Mouse (Mus musculus) midbrain, embryonic 15.5 days (tissue): ENCODE measurements around the gene 2610528J11Rik. TPM values are rescaled to one million over a fixed set of nuclear protein-coding genes. Genes with fewer than 3 reads are reported as not detected.

Source experiments
- ATAC-seq: fragments of 200-750 bp; cut with Nextera tagmentation; replicated peaks from 2 replicates; pipeline ENCODE4 v1.8.0; 2017; ENCODE audit warnings: moderate TSS enrichment
- H3K27ac ChIP-seq: fragments of 300-500 bp; sonication (generic); 2 replicates; pipeline ENCODE4 v1.5.1; 2015; ENCODE audit warnings: mild to moderate bottlenecking, inconsistent platforms
- H3K27me3 ChIP-seq: fragments of 300-500 bp; sonication (generic); replicated peaks from 2 replicates; pipeline ENCODE4 v1.6.1; 2015; ENCODE audit warnings: inconsistent platforms
- H3K36me3 ChIP-seq: fragments of 300-500 bp; sonication (generic); replicated peaks from 2 replicates; pipeline ENCODE4 v1.6.1; 2015; ENCODE audit warnings: inconsistent platforms
- H3K4me1 ChIP-seq: fragments of 300-500 bp; sonication (generic); 2 replicates; pipeline ENCODE4 v1.6.1; 2015; ENCODE audit warnings: inconsistent platforms
- H3K4me2 ChIP-seq: fragments of 300-500 bp; sonication (generic); 2 replicates; pipeline ENCODE4 v1.6.1; 2015; ENCODE audit warnings: inconsistent platforms, mild to moderate bottlenecking, moderate library complexity
- H3K4me3 ChIP-seq: fragments of 300-500 bp; sonication (generic); 2 replicates; pipeline ENCODE4 v1.5.1; 2015; ENCODE audit warnings: mild to moderate bottlenecking, inconsistent platforms
- H3K9ac ChIP-seq: fragments of 300-500 bp; sonication (generic); 2 replicates; pipeline ENCODE4 v1.6.1; 2015; ENCODE audit warnings: mild to moderate bottlenecking, inconsistent platforms
- H3K9me3 ChIP-seq: fragments of 300-500 bp; sonication (generic); 2 replicates; pipeline ENCODE4 v1.6.1; 2016; ENCODE audit warnings: inconsistent platforms
- WGBS: fragments of 180-500 bp; shearing (Covaris S2); methylation state at CpG from one replicate; pipeline ENCODE4 v1.1.7; 2015; ENCODE audit warnings: mixed read lengths; 5-methylcytosine and 5-hydroxymethylcytosine counted together
- polyA plus RNA-seq: library from polyadenylated mRNA; unstranded; fragments of >200 nt; fragmentation: Nextera tagmentation; extraction: Ambion mirVana; gene quantifications from 2 replicates; pipeline ENCODE4 v1.2.1, GENCODE M21; 2015

The 2610528J11Rik gene
- polyA plus RNA-seq, 1 experiment from 2014 or later = not detected

DNA sequence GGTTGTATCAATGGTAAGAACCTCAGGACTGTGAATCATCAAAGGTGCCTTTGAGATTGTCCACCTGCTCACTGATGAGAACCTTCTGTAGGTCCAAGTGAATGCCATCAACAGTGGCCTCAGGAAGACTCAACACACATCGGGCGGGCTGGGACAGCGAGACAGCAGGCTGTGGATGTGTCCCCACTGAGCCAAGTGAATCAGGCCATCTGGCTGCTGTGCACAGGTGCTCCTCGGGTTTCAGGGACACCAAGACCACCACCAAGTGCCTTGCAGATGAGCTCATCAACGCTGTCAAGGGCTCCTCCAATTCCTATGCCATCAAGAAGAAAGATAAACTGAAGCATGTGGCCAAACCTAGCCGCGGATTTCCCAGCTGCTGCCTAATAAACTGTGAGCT is 4.6 kb upstream of the 2610528J11Rik start:
- Histone ChIP-seq H3K9me3 (no peaks in the 10 kb centered on the region), H3K4me1 (peaks cover 1% of the 10 kb centered on the region), H3K36me3 (no peaks in the 10 kb centered on the region), H3K9ac (no peak overlapping the region), H3K4me2 (no peak overlapping the region), H3K27ac (no peak overlapping the region), H3K4me3 (no peak overlapping the region), H3K27me3 (no peaks in the 10 kb centered on the region)
- no peak for ATAC-seq
- 85% methylated on average over 7 of the region's 7 CpGs for WGBS

DNA sequence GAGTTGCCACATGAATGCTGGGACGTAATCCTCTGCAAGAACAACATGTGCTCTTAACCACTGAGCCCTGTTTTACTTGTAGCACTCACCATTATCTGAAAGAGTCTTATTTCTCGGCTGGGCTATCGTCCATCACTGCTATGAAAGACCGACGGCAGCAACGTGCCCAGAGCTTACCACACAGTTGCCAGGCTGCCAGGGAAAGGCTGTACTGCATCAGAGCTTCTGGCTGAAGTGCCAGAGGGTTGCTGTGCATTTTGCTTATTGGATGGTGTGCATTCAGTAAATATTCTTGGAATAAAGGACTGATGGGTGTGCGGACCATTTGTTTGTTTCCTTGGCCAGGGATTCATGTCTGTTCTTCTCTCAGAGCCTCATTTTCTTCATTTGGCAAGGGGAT is 2.8 kb upstream of the 2610528J11Rik start:
- Histone ChIP-seq H3K27ac (no peak overlapping the region), H3K4me2 (no peak overlapping the region), H3K9ac (no peak overlapping the region), H3K4me3 (no peak overlapping the region), H3K4me1 (no peaks in the 10 kb centered on the region), H3K36me3 (no peaks in the 10 kb centered on the region), H3K27me3 (no peaks in the 10 kb centered on the region), H3K9me3 (no peaks in the 10 kb centered on the region)
- no peak for ATAC-seq
- WGBS = 78% methylated on average over 7 of the region's 7 CpGs

DNA sequence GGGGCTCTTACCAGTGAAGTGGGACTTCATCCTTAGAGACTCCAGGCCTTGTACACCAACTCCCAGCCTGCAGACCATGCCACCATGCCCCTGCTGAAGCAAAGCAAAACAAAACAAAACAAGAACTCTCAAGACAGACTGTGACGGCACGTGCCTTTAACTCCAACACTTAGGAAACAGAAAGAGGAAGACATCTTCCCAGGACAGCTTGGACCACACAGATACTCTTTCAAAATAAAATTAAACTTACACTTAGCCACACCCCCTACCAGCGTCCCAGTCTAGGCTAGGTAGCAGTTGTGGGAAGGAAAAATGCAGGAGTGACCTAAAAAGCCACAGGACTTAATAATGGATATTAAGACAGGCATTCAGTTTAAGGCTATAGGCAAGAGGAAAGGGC is 1.0 kb upstream of the 2610528J11Rik start:
- no peaks in the 10 kb centered on the region for H3K4me1 ChIP-seq
- no peak overlapping the region for H3K9ac ChIP-seq
- no peaks in the 10 kb centered on the region for H3K9me3 ChIP-seq
- WGBS = 73% methylated on average over 3 of the region's 3 CpGs
- no peak overlapping the region for H3K4me3 ChIP-seq
- no peaks in the 10 kb centered on the region for H3K36me3 ChIP-seq
- ATAC-seq = no peak
- no peaks in the 10 kb centered on the region for H3K27me3 ChIP-seq
- H3K4me2 ChIP-seq = no peak overlapping the region
- no peak overlapping the region for H3K27ac ChIP-seq

DNA sequence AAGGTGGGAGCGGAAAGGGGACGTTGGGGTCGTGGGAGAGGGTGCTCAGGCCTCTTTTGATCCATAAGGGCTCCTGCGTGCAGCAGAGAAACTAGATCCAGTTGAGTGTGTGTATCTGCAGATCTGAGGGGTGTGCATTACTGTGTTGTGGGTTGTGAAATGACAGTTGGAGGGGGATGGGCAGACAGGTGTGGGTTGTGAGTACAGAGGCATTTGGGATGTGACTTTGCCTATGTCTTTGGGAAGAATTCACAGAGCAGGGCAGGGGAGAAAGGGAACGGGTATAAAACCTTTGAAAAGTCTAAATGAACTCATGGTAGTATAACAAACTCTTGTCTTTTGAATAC is 509 bp downstream of the 2610528J11Rik start:
- 36% methylated on average over 5 of the region's 5 CpGs for WGBS
- Histone ChIP-seq H3K4me2 (no peak overlapping the region), H3K9ac (no peak overlapping the region), H3K27ac (no peak overlapping the region), H3K4me3 (no peak overlapping the region), H3K4me1 (no peaks in the 10 kb centered on the region), H3K9me3 (no peaks in the 10 kb centered on the region), H3K27me3 (no peaks in the 10 kb centered on the region), H3K36me3 (no peaks in the 10 kb centered on the region)
- no peak for ATAC-seq

DNA sequence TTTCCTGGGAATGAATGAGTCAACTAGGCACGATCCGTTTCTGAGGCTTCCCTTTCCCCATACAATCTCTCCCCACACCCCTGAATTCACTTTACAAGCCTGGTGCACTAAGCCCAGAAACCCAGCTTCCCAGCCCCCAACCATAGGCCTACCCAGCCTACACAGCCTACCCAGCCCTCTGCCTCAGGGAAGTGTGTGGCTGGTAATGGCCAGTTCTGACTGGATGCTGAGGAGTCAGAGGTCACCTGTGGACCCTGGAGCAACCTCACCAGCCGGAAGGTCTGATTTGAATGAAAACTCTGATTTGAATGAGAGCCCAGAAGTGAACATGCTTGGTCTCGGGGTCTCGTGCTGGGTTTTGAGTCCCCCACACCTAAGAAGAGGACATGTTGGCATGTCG is 921 bp downstream of the 2610528J11Rik start:
- no peaks in the 10 kb centered on the region for H3K27me3 ChIP-seq
- ATAC-seq = no peak
- H3K9me3 ChIP-seq = no peaks in the 10 kb centered on the region
- H3K4me3 ChIP-seq = no peak overlapping the region
- H3K27ac ChIP-seq = no peak overlapping the region
- no peak overlapping the region for H3K9ac ChIP-seq
- H3K4me2 ChIP-seq = no peak overlapping the region
- H3K36me3 ChIP-seq = no peaks in the 10 kb centered on the region
- WGBS = 81% methylated on average over 6 of the region's 6 CpGs
- no peaks in the 10 kb centered on the region for H3K4me1 ChIP-seq

DNA sequence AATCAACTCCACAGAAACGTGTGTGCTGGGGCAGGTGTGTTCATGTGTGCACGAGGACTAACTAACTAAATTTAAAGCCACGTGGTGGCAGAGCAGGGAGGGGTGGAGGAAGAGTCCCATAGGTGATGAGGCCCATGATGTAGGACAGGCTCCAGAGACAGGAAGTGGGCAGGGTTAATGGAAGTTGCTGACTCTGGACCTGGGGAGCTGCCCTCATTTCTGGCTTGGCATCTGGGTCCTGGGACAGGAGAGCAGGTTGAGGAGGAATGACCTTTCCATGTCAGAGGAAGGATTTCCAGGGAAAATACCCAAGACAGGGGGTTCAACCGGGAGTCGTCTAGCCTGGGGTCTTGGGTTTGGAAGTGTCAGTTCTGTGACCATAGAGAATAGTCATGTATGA is 5.9 kb downstream of the 2610528J11Rik start:
- no peak overlapping the region for H3K4me3 ChIP-seq
- ATAC-seq = no peak
- no peaks in the 10 kb centered on the region for H3K27me3 ChIP-seq
- H3K4me2 ChIP-seq = no peak overlapping the region
- H3K9ac ChIP-seq = no peak overlapping the region
- H3K36me3 ChIP-seq = no peaks in the 10 kb centered on the region
- H3K4me1 ChIP-seq = no peaks in the 10 kb centered on the region
- H3K27ac ChIP-seq = no peak overlapping the region
- WGBS = 86% methylated on average over 5 of the region's 5 CpGs
- no peaks in the 10 kb centered on the region for H3K9me3 ChIP-seq

DNA sequence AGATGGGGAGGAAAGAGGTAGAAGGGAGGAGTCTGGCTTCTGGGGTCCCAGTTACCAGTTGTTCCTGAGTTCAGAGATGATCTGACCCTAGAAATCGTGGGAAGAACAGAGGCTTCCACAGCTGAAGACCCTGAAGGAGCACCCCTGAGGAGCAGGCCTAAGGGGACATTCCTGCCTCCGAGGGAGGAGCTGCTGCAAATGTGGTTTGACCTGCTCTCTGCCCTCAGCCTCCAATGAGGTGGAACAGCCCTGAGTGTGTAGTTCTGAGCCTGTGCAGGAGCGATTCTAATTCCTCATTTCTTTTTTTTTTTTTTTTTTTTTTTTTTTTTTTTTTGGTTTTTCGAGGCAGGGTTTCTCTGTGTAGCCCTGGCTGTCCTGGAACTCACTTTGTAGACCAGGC is 6.4 kb downstream of the 2610528J11Rik start:
- 72% methylated on average over 3 of the region's 4 CpGs for WGBS
- no peak for ATAC-seq
- Histone ChIP-seq H3K4me2 (no peak overlapping the region), H3K4me1 (no peaks in the 10 kb centered on the region), H3K9ac (no peak overlapping the region), H3K4me3 (no peak overlapping the region), H3K9me3 (no peaks in the 10 kb centered on the region), H3K27me3 (no peaks in the 10 kb centered on the region), H3K27ac (no peak overlapping the region), H3K36me3 (no peaks in the 10 kb centered on the region)

DNA sequence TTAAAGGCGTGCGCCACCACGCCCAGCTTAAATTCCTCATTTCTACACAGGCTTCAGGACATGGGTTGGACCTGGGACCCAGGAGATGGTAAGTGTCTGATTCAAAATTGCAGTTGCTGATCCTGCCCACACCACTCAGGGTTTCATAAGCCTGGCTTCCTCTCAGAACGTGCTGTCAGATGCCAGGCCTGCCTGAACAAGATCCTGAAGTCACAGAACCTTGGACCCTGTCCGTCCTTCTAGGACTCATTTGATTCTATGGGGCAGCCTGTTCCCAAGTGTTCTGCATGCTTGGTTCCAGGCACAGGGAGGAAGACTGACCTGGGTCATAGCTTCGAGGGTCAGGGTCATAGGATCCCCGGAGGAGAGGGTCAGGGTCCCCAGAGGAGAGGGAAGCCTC is 6.8 kb downstream of the 2610528J11Rik start:
- no peaks in the 10 kb centered on the region for H3K9me3 ChIP-seq

DNA sequence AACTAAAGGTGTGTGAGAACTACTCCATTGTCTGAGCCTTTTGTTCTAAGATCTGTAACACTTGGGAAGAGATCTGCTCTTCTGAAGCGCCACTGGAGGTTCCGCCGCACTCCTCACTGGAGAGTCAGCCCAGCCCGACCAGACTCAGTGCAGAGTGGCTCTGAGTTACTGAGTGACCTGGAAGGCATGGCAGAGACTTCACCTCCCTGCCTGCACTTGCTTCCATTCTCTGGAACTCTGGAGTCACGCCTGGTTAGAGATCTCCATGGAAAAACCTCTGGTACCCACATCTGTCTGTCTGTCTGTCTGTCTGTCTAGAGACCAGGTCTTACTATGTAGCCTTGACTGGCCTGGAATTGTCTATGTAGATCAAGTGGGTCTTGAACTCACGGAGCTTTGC is 8.8 kb downstream of the 2610528J11Rik start:
- no peaks in the 10 kb centered on the region for H3K4me1 ChIP-seq
- no peak for ATAC-seq
- H3K27me3 ChIP-seq = no peaks in the 10 kb centered on the region
- H3K36me3 ChIP-seq = no peaks in the 10 kb centered on the region
- WGBS = 80% methylated on average over 6 of the region's 6 CpGs
- H3K9ac ChIP-seq = no peak overlapping the region
- H3K27ac ChIP-seq = no peak overlapping the region
- no peak overlapping the region for H3K4me2 ChIP-seq
- no peaks in the 10 kb centered on the region for H3K9me3 ChIP-seq
- H3K4me3 ChIP-seq = no peak overlapping the region

More for the DNA sequence above, 6.8 kb downstream of the 2610528J11Rik start:
- WGBS = 87% methylated on average over 7 of the region's 7 CpGs
- Histone ChIP-seq H3K4me3 (no peak overlapping the region), H3K4me2 (no peak overlapping the region), H3K36me3 (no peaks in the 10 kb centered on the region), H3K4me1 (no peaks in the 10 kb centered on the region), H3K27me3 (no peaks in the 10 kb centered on the region), H3K9ac (no peak overlapping the region), H3K27ac (no peak overlapping the region)
- no peak for ATAC-seq

DNA sequence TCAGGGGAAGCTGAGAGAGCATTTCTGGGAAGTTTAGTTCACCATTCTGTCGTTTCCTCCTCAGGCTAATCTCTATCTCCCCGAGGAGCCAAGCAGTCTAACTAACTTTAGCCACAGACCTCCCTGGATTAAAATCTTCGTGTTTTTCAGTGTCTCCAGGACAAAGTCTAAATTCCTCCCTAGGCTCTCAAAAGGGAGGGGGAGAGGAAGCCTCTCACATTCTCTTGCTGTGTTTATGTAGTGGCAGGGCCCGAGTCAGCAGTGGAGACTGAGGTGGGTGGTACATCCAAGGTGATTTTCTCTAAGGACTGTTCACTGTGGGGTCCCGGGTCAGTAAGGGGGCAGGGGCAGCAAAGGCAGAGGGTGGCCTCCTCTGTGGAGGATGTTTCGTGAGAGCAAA is 11.0 kb downstream of the 2610528J11Rik start:
- 37% methylated on average over 6 of the region's 6 CpGs for WGBS
- no peak overlapping the region for H3K9ac ChIP-seq
- H3K36me3 ChIP-seq = no peaks in the 10 kb centered on the region
- no peak overlapping the region for H3K4me2 ChIP-seq
- ATAC-seq = no peak
- H3K9me3 ChIP-seq = no peaks in the 10 kb centered on the region
- H3K27ac ChIP-seq = no peak overlapping the region
- no peak overlapping the region for H3K4me3 ChIP-seq
- H3K4me1 ChIP-seq = no peaks in the 10 kb centered on the region
- no peaks in the 10 kb centered on the region for H3K27me3 ChIP-seq

DNA sequence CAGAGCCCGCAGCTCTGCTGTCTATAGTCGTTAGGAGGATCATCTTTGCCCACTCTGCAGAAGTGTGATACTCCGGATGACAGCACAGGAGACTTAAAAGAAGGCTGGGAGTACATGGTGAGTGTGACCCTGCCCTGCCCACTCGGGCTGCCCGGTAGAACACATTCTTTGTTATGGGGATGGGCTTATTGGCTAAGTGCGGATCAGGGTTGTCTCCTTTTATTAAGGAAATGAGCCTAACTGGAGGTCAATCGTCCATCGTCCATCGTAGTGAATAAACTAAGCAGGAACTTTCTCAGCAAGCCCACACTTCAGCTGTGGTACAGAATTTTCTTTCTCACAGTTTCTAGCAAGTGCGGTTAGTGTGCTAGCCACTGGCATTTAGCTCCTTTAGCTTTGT is 13.1 kb downstream of the 2610528J11Rik start:
- Histone ChIP-seq H3K27me3 (no peaks in the 10 kb centered on the region), H3K9me3 (no peaks in the 10 kb centered on the region), H3K4me3 (no peak overlapping the region), H3K9ac (no peak overlapping the region), H3K4me2 (no peak overlapping the region), H3K36me3 (no peaks in the 10 kb centered on the region), H3K4me1 (0 out of 2 replicates have a peak, but pooled peaks cover 6% of the 10 kb centered on the region), H3K27ac (no peak overlapping the region)
- 13% methylated on average over 10 of the region's 10 CpGs for WGBS
- ATAC-seq = no peak

DNA sequence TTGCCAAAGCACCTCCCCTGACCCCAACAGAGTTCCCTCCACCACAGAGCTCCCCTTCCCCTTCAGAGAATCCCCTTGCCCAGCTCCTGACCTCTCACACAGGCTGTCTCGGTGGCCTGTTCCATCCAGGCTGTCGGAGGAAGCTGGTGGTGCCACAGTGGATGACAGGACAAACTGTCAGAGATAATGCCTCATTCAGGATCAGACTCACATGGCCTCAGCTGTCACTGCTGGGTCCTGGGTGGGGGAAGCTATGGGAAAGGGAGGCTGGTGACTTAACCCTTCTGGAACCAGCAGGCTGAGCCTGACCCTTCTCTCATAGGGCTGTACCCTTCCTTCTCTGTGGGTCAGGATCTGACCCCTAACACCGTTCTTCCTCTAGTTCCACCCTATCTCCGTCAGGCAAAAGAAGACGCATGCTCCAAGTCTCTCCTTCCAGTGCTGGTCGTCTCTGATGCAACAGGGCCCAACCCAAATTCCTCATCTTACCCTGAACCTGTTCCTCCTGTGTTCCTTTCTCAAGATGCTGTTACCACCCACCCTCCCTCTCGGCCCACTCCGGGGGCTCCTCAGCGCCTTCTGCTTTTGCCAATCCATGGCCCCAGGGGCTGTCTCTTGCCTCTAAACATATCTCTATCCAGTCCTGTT is 15.8 kb downstream of the 2610528J11Rik start:
- WGBS = 65% methylated on average over 9 of the region's 9 CpGs
- no peak for ATAC-seq
- H3K36me3 ChIP-seq = no peaks in the 10 kb centered on the region

DNA sequence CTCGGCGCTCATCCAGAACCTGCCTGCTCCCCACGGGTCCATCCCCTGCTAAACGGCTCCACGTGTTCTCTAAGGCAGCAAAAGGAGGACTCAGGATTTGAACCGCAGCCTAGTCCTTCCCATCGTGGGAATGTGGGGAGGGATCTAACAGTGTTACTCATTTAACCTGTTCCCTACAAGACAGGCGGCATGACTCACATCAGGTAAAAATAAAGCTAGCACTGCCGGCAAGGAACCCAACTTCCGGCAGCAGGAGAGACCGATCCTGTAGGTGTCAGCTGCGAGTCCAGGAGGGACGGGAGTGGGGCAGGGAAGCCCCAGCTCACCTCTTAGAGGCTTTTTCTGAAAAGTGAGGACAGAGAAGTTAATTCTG is 16.3 kb downstream of the 2610528J11Rik start:
- Histone ChIP-seq H3K36me3 (no peaks in the 10 kb centered on the region), H3K4me1 (0 out of 2 replicates have a peak, but pooled peaks cover 6% of the 10 kb centered on the region), H3K9me3 (peaks cover 4% of the 10 kb centered on the region; the same call in 1 of the 2 replicates), H3K4me2 (peak overlapping the region; percentile 54), H3K27me3 (no peaks in the 10 kb centered on the region), H3K4me3 (peak overlapping the region; percentile 28), H3K9ac (no peak overlapping the region), H3K27ac (no peak overlapping the region)
- 23% methylated on average over 13 of the region's 13 CpGs for WGBS
- 0 out of 2 replicates have a peak, but pooled peaks have one; percentile 20 for ATAC-seq

More for the DNA sequence above, 15.8 kb downstream of the 2610528J11Rik start:
- no peak overlapping the region for H3K4me3 ChIP-seq
- no peak overlapping the region for H3K9ac ChIP-seq
- H3K27me3 ChIP-seq = no peaks in the 10 kb centered on the region
- no peaks in the 10 kb centered on the region for H3K9me3 ChIP-seq
- H3K27ac ChIP-seq = no peak overlapping the region
- 0 out of 2 replicates have a peak, but pooled peaks cover 6% of the 10 kb centered on the region for H3K4me1 ChIP-seq
- H3K4me2 ChIP-seq = no peak overlapping the region
